Mouse (Mus musculus) heart, adult 2 months (tissue): ENCODE measurements around the gene Phkb. TPM values are rescaled to one million over a fixed set of nuclear protein-coding genes. Genes with fewer than 3 reads are reported as not detected.

Experiments
- DNase-seq, 2 experiments: peaks; one replicate each; pipeline ENCODE4 v3.0.0; 2021
- H3K27ac ChIP-seq: fragments of 200-600 bp; 2 replicates; pipeline ENCODE4 v1.8.1; 2022
- H3K27me3 ChIP-seq: fragments of 200-500 bp; 2 replicates; pipeline ENCODE4 v1.6.1; 2012; ENCODE audit warnings: mild to moderate bottlenecking, low read length, inconsistent platforms, mixed read lengths; ENCODE audit not compliant: control insufficient read depth, insufficient read depth
- H3K36me3 ChIP-seq: fragments of 200-500 bp; 2 replicates; pipeline ENCODE4 v1.6.1; 2012; ENCODE audit warnings: low read length, inconsistent platforms; ENCODE audit not compliant: control insufficient read depth, insufficient read depth
- H3K4me1 ChIP-seq: fragments of 200-500 bp; 2 replicates; pipeline ENCODE4 v1.6.1; 2011; ENCODE audit warnings: low read length; ENCODE audit not compliant: control insufficient read depth, insufficient read depth
- H3K4me3 ChIP-seq: fragments of 200-600 bp; 2 replicates; pipeline ENCODE4 v1.8.1; 2022
- H3K79me2 ChIP-seq: fragments of 200-500 bp; replicated peaks from 2 replicates; pipeline ENCODE4 v1.6.1; 2012; ENCODE audit warnings: mild to moderate bottlenecking, inconsistent platforms, low read length, moderate library complexity, mixed read lengths; ENCODE audit not compliant: control insufficient read depth, insufficient read depth
- H3K9ac ChIP-seq: fragments of 200-500 bp; 2 replicates; pipeline ENCODE4 v1.6.1; 2012; ENCODE audit warnings: low read depth, mild to moderate bottlenecking, control low read depth, inconsistent platforms, low read length, mixed read lengths
- CTCF ChIP-seq: fragments of 200-600 bp; IDR thresholded peaks from 2 replicates; pipeline ENCODE4 v1.8.1; 2022; ENCODE audit warnings: antibody characterized with exemption, mild to moderate bottlenecking, moderate library complexity
- EP300 ChIP-seq: fragments of 200-500 bp; IDR thresholded peaks from 2 replicates; pipeline ENCODE4 v1.6.1; 2011; ENCODE audit warnings: low read depth, low read length, control low read depth; ENCODE audit not compliant: insufficient read depth
- POLR2A ChIP-seq: fragments of 200-500 bp; IDR thresholded peaks from 2 replicates; pipeline ENCODE4 v1.6.1; 2011; ENCODE audit warnings: mild to moderate bottlenecking, low read depth, low read length, control low read depth; ENCODE audit not compliant: insufficient read depth
- WGBS: fragments of 180-500 bp; shearing (Covaris S2); methylation state at CpG from one replicate; pipeline ENCODE4 v1.1.7; 2018; 5-methylcytosine and 5-hydroxymethylcytosine counted together
- intact Hi-C: fragments of 180-260 bp; cut with DNase I; formaldehyde crosslinking; loops from one replicate; pipeline ENCODE4 v1.15.1; 2025
- polyA plus RNA-seq: library from polyadenylated mRNA; depleted of rRNA; stranded (reverse); fragments of >200 nt; gene quantifications from 2 replicates; pipeline ENCODE4 v1.2.3, GENCODE M21; 2012
- total RNA-seq, 2 experiments: library from RNA; stranded (reverse); gene quantifications; 2 replicates each; pipeline ENCODE4 v1.2.3; 2021

The Phkb gene
- total and polyA plus RNA-seq, 3 experiments, result 12.7 to 61.3 (median 48.0) TPM

GRCm38 (mm10) chr8:85871660-85872059 is 30.9 kb downstream of the Phkb start:
- Histone ChIP-seq H3K4me3 (no peak overlapping the region), H3K27ac (no peak overlapping the region), H3K36me3 (peaks cover 2% of the 10 kb centered on the region; the same call in 1 of the 2 replicates), H3K79me2 (no peaks in the 10 kb centered on the region), H3K27me3 (no peaks in the 10 kb centered on the region), H3K4me1 (peaks cover 7% of the 10 kb centered on the region), H3K9ac (no peak overlapping the region)
- TF ChIP-seq POLR2A, result no peak
- TF ChIP-seq CTCF, result no peak
- no peak for TF ChIP-seq EP300
- DNase-seq, result peak; percentile 31 to 43
- WGBS, result 38% methylated on average over 2 of the region's 2 CpGs
- intact Hi-C loops, result no loop called here

DNA sequence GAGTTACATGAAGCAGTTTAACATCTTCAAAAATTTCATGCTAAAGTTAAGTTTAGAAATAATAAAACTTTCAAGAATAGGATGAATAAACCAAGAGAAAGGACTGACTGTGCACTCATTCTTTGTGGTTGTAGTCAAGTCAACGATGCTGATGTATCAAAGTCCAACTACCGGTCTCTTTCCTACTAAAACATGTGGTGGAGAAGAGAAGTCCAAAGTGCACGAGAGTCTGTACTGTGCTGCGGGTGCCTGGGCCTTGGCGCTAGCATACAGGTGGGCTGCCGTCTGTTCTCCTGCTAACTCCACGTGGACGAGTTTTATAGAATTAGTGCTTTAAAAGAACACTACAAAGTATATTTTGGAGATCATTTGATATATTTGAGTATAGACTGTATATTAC is 37.2 kb downstream of the Phkb start:
- H3K9ac ChIP-seq, result no peak overlapping the region
- WGBS, result 96% methylated on average over 8 of the region's 8 CpGs

GRCm38 (mm10) chr8:85879624-85880023 is 38.9 kb downstream of the Phkb start:
- intact Hi-C loops, result no loop called here
- Histone ChIP-seq H3K4me1 (no peaks in the 10 kb centered on the region), H3K36me3 (no peaks in the 10 kb centered on the region; the same call in 1 of the 2 replicates), H3K9ac (no peak overlapping the region), H3K27ac (no peak overlapping the region), H3K27me3 (no peaks in the 10 kb centered on the region), H3K79me2 (no peaks in the 10 kb centered on the region), H3K4me3 (no peak overlapping the region)
- WGBS, result 82% methylated on average over 7 of the region's 7 CpGs
- no peak for DNase-seq
- TF ChIP-seq EP300 (no peak), POLR2A (no peak), CTCF (no peak)

More for the DNA sequence above, 37.2 kb downstream of the Phkb start:
- Histone ChIP-seq H3K4me3 (no peak overlapping the region), H3K79me2 (no peaks in the 10 kb centered on the region), H3K36me3 (no peaks in the 10 kb centered on the region; the same call in 1 of the 2 replicates), H3K27me3 (no peaks in the 10 kb centered on the region), H3K27ac (no peak overlapping the region), H3K4me1 (no peaks in the 10 kb centered on the region)
- intact Hi-C loops, result no loop called here
- TF ChIP-seq POLR2A, result no peak
- no peak for TF ChIP-seq EP300
- TF ChIP-seq CTCF, result no peak
- DNase-seq, result no peak

DNA sequence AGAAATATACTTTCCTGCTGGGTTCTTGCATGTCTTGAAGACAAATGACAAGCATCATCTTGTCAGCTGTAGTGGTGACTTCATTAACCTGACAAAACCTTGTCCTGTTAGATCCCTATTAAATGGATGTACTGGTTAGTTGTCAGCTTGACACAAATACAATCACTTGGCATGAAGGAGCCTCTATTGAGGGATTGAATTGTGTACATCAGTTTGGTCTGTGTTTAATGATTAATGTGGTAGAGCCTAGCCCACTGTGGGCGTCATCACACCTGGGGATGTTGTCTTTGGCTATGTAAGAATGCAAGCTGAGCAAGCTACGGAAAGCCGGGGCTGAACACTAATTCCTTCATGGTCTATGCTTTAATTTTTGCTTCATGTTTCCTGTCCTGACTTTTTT is 44.1 kb downstream of the Phkb start:
- Histone ChIP-seq H3K9ac (no peak overlapping the region), H3K36me3 (no peaks in the 10 kb centered on the region; the same call in 1 of the 2 replicates), H3K79me2 (no peaks in the 10 kb centered on the region), H3K4me1 (no peaks in the 10 kb centered on the region), H3K27me3 (no peaks in the 10 kb centered on the region), H3K27ac (no peak overlapping the region), H3K4me3 (no peak overlapping the region)
- TF ChIP-seq EP300 (no peak), CTCF (no peak), POLR2A (no peak)
- intact Hi-C loops, result no loop called here
- WGBS, result 93% methylated on average over 3 of the region's 3 CpGs
- no peak for DNase-seq

- no peaks in the 10 kb centered on the region for H3K79me2 ChIP-seq
- no peak for TF ChIP-seq EP300
- no peak for TF ChIP-seq POLR2A
- no peak for TF ChIP-seq CTCF
- 96% methylated on average over 2 of the region's 2 CpGs for WGBS
- H3K4me3 ChIP-seq, result no peak overlapping the region
- H3K27ac ChIP-seq, result no peak overlapping the region
- no peaks in the 10 kb centered on the region for H3K27me3 ChIP-seq
- no peaks in the 10 kb centered on the region for H3K4me1 ChIP-seq
- no peak overlapping the region for H3K9ac ChIP-seq
- no peak for DNase-seq
- intact Hi-C loops, result no loop called here
- H3K36me3 ChIP-seq, result no peaks in the 10 kb centered on the region
These were observed 56.9 kb downstream of the Phkb start for GRCm38 (mm10) chr8:85897636-85898035.

DNA sequence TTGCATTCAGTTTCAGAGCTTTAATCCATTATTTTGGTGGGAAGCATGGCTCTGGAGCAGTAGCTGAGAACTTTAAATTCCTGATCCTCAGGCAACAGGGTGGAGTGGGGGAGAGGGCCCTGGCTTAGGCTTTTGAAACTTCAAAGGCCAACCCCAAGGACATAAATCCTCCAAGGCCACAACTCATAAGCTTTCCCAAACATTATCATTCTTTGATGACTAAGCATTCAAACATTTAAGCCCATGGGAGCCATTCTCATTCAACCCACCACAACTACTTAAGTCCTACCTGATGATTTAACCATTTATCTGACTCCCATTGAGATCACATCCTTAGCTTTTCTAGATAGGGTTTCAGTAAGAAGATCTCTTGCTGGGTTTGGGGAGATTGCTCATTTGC is 84.2 kb downstream of the Phkb start:
- H3K4me3 ChIP-seq, result no peak overlapping the region
- intact Hi-C loops, result no loop called here
- H3K79me2 ChIP-seq, result no peaks in the 10 kb centered on the region
- peaks cover 4% of the 10 kb centered on the region for H3K36me3 ChIP-seq
- H3K27ac ChIP-seq, result no peak overlapping the region
- H3K4me1 ChIP-seq, result no peaks in the 10 kb centered on the region; the same call in 1 of the 2 replicates
- TF ChIP-seq POLR2A, result no peak
- no peak for TF ChIP-seq CTCF
- TF ChIP-seq EP300, result no peak
- H3K27me3 ChIP-seq, result no peaks in the 10 kb centered on the region
- no peak overlapping the region for H3K9ac ChIP-seq
- DNase-seq, result no peak
